Mouse (Mus musculus): ENCODE data around the gene Epas1. TPM values are rescaled to one million over a fixed set of nuclear protein-coding genes. Genes with fewer than 3 reads are reported as not detected.

The Epas1 gene
- polyA plus RNA-seq, 1 experiment from 2014 or later = 7.2 TPM

DNA sequence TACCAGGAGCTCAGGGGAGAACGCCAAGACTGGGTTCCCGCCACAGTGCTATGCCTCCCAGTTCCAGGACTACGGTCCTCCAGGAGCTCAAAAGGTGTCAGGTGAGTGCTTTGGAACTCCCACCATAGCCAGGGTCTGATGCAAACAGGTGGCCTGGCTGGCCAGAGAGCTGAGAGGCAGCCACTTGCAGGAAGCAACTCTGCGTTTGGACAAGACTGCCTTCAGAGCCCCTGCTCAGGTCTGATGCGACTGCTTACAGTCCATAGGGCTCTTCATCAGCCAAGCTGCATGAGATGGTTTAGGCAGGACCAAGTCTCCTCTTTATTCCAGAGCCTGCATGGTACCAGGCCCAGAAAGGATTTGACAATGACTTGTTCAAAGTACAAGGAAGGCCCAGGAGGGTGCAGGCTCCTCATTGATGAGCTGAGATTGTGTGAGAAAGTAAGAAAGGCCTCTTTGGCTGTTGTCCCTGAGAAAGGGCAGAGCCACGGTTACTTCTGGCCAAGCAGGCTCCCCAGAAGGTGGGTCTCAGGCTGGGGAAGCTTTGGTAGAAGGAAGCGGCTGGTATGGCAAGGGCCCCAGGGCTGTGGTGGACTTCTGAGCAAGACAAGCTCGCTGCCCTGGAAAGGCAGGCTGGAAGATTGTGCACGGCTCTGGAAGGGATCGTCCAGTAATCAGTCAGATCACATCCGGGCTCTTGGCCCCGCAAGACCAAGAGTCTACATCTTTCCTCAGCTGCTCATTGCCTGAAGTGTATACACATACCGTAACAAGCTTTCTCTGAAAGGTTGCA, 76.1 kb downstream of the Epas1 start:
- no peak for ATAC-seq (ENCODE audit: insufficient number of reproducible peaks, low FRiP score)
- H3K4me1 ChIP-seq (replicated peaks) = no peaks in the 10 kb centered on the region
- H3K27me3 ChIP-seq (replicated peaks) = no peaks in the 10 kb centered on the region
- H3K4me3 ChIP-seq = no peak overlapping the region
- no peak overlapping the region for H3K27ac ChIP-seq (ENCODE audit: poor library complexity, severe bottlenecking)
- 83% methylated on average over 13 of the region's 13 CpGs for WGBS
- no peak overlapping the region for H3K4me2 ChIP-seq
- H3K36me3 ChIP-seq = peaks cover 24% of the 10 kb centered on the region
- no peak overlapping the region for H3K9ac ChIP-seq
- H3K9me3 ChIP-seq (replicated peaks) = no peaks in the 10 kb centered on the region

DNA sequence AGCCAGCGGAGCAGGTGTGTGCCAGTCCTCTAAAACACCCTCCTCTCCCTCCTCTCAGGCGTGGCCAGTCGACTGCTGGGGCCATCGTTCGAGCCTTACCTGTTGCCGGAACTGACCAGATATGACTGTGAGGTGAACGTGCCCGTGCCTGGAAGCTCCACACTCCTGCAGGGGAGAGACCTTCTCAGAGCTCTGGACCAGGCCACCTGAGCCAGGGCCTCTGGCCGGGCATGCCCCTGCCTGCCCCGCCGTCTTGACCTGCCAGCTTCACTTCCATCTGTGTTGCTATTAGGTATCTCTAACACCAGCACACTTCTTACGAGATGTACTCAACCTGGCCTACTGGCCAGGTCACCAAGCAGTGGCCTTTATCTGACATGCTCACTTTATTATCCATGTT, 77.4 kb downstream of the Epas1 start:
- no peak for ATAC-seq (ENCODE audit: insufficient number of reproducible peaks, low FRiP score)
- Histone ChIP-seq H3K27me3 (replicated peaks) (no peaks in the 10 kb centered on the region), H3K27ac (ENCODE audit: poor library complexity, severe bottlenecking) (no peak overlapping the region), H3K36me3 (peaks cover 20% of the 10 kb centered on the region), H3K4me3 (no peak overlapping the region), H3K4me1 (replicated peaks) (no peaks in the 10 kb centered on the region), H3K9ac (no peak overlapping the region), H3K4me2 (no peak overlapping the region), H3K9me3 (replicated peaks) (no peaks in the 10 kb centered on the region)
- WGBS = 82% methylated on average over 12 of the region's 12 CpGs

DNA sequence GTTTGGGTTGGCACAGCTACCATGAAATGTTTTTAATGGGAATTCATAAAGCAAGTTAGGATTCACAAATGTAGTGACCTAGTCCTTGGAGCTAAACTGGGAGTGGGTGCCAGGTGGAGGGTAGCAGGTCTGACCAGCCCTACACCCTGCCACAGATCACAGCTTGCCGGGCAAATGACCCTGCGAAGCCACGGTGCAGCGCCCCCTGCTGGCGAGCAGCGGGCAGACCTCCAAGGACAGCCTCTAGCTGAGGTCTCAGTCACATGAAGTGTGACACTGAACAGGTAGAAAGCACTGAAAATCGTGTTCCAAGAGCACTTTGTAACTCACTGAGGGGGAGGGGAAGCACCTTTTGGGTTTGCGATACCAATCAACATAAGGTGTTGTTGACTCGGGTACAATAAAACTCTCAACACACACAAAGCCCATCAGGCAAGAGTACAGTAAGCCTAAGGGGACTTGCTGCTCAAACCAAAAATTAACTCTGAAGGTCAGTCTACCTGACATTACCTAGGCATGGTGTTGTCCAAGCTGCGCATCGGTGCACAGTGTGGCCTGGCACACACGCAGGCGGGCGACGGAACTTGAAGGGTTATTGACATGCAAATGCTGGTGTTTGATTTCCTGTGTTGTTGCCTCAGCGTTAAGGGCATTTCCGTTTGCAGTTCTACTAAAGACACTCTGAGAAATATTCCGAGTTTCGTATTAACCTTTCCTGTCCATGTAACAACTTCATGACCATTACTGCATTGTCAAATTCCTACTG, 79.2 kb downstream of the Epas1 start:
- H3K4me3 ChIP-seq = no peak overlapping the region
- no peaks in the 10 kb centered on the region for H3K4me1 ChIP-seq (replicated peaks)
- H3K9me3 ChIP-seq (replicated peaks) = no peaks in the 10 kb centered on the region
- WGBS = 68% methylated on average over 19 of the region's 19 CpGs
- peaks cover 15% of the 10 kb centered on the region for H3K36me3 ChIP-seq
- H3K27ac ChIP-seq (ENCODE audit: poor library complexity, severe bottlenecking) = no peak overlapping the region
- H3K9ac ChIP-seq = no peak overlapping the region
- H3K4me2 ChIP-seq = no peak overlapping the region
- no peaks in the 10 kb centered on the region for H3K27me3 ChIP-seq (replicated peaks)
- ATAC-seq (ENCODE audit: insufficient number of reproducible peaks, low FRiP score) = no peak

DNA sequence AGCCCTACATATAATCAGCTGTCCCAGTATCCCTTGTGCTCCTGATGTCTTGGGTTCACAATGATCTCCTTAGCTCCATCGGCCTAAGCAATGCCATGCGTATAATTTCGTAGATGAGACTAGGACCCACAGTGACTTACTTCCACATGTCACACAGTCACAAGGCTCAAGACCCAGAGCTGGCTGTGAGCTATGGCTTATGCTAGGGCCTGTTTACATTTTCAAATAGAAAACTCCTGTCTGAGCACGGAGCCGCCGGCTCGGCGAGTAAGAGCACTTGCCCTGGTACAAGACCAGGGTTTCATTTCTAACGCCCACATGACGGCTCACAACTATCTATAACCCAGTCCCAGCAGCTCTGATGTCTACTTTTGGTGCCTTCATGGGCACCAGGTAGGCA, 80.4 kb downstream of the Epas1 start:
- no peak for ATAC-seq (ENCODE audit: insufficient number of reproducible peaks, low FRiP score)
- H3K9ac ChIP-seq = no peak overlapping the region
- H3K4me3 ChIP-seq = no peak overlapping the region
- no peak overlapping the region for H3K27ac ChIP-seq (ENCODE audit: poor library complexity, severe bottlenecking)
- 88% methylated on average over 10 of the region's 10 CpGs for WGBS
- H3K36me3 ChIP-seq = 0 out of 2 replicates have a peak, but pooled peaks cover 3% of the 10 kb centered on the region
- H3K9me3 ChIP-seq (replicated peaks) = no peaks in the 10 kb centered on the region
- no peak overlapping the region for H3K4me2 ChIP-seq
- no peaks in the 10 kb centered on the region for H3K4me1 ChIP-seq (replicated peaks)
- H3K27me3 ChIP-seq (replicated peaks) = no peaks in the 10 kb centered on the region

DNA sequence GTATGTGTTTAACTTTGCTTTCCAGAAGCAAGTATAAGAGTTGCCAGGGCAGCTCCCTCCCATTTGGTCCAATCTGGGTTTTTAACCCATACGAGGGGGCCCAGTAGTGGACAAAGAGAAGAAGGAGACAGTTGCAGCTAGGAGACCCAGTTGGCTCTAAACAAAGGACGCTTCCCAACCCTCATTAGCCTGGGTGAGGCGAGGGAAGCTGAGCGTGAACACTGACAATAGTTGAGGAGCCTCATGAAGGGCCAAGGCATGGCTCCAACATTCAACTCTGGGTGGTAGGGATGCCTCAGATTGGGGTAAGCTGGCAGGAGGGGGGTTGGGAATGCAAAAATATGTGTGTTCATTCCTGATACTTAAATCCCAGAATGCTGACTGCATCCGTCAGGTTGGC, 85.8 kb downstream of the Epas1 start:
- H3K9me3 ChIP-seq (replicated peaks) = no peaks in the 10 kb centered on the region
- H3K36me3 ChIP-seq = no peaks in the 10 kb centered on the region
- H3K9ac ChIP-seq = no peak overlapping the region
- no peak overlapping the region for H3K27ac ChIP-seq (ENCODE audit: poor library complexity, severe bottlenecking)
- 76% methylated on average over 5 of the region's 5 CpGs for WGBS
- no peaks in the 10 kb centered on the region for H3K27me3 ChIP-seq (replicated peaks)
- no peaks in the 10 kb centered on the region for H3K4me1 ChIP-seq (replicated peaks)
- ATAC-seq (ENCODE audit: insufficient number of reproducible peaks, low FRiP score) = no peak
- no peak overlapping the region for H3K4me3 ChIP-seq
- no peak overlapping the region for H3K4me2 ChIP-seq

DNA sequence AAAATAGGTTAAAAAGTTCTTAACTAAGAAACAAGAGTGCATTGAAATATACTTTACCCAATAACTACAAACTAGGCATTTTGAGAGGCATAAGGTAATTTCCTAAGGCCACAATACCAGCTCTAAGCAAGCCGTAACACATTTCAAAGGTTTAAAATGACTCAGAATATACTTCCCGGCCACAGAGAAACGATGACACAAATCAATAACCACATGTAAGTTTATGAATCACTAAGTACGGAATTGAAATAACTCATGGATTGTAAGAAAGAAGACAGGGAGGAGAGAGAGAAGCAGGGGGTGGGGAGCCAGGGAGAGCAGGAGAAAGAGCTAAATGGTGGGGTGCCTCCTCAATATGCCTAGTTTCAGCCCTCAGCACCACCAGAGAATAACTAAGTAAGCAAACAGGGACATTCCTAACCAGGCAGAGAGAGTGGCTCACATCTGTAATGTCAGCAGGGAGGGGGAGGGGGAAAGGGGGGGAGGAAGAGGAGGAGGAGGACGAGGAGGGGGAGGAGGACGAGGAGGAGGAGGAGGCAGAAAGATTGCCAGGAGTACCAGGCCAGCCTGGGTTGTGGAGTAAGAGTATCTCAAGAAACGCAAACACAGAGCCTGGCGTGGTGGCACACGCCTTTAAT, 97.3 kb downstream of the Epas1 start:
- Histone ChIP-seq H3K36me3 (no peaks in the 10 kb centered on the region), H3K4me2 (no peak overlapping the region), H3K4me3 (no peak overlapping the region), H3K9me3 (replicated peaks) (no peaks in the 10 kb centered on the region), H3K27me3 (replicated peaks) (no peaks in the 10 kb centered on the region), H3K27ac (ENCODE audit: poor library complexity, severe bottlenecking) (no peak overlapping the region), H3K4me1 (replicated peaks) (0 out of 2 replicates have a peak, but pooled peaks cover 5% of the 10 kb centered on the region), H3K9ac (no peak overlapping the region)
- WGBS = 65% methylated on average over 9 of the region's 9 CpGs
- no peak for ATAC-seq (ENCODE audit: insufficient number of reproducible peaks, low FRiP score)

DNA sequence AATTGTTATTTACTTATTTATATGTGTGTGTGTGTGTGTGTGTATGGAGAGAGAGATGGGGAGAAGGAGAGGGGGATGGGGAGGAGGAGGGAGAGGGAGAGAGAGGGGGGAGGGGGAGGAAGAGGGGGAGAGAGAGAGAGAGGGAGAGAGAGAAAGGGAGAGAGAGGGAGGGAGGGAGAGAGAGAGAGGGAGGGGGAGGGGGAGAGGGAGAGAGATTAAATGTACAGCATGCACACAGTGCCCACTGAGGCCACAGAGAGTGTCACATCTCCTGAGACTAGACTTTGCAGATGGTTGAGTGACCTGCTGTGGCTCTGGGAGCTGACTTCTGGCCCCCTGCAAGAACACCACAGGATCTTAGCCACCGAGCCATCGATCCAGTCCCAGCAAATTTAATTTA, 98.3 kb downstream of the Epas1 start:
- Histone ChIP-seq H3K4me1 (replicated peaks) (0 out of 2 replicates have a peak, but pooled peaks cover 5% of the 10 kb centered on the region), H3K4me3 (no peak overlapping the region), H3K36me3 (no peaks in the 10 kb centered on the region), H3K9me3 (replicated peaks) (no peaks in the 10 kb centered on the region), H3K4me2 (no peak overlapping the region), H3K27me3 (replicated peaks) (no peaks in the 10 kb centered on the region), H3K27ac (ENCODE audit: poor library complexity, severe bottlenecking) (no peak overlapping the region), H3K9ac (no peak overlapping the region)
- 82% methylated on average over 2 of the region's 2 CpGs for WGBS
- ATAC-seq (ENCODE audit: insufficient number of reproducible peaks, low FRiP score) = no peak

DNA sequence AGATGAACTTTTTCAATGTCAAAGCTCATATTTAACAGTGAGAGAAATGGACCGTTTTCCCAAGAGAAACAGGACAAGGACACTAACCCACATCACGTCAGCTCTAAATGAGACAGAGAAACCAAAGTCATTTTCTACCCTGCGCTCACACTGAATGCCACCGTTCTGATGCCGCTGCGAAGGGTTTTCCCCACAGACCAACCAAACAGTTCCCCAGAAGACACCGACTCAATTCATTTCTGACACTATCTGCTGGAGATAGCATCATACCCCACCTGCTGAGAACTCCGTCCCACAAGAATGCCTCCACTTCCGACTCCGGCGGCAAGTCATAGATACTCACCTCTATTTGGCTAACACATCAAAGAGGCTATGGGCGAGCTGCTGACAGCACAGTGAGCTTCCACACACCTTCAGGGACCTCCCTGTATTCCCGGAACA, 99.1 kb downstream of the Epas1 start:
- 0 out of 2 replicates have a peak, but pooled peaks cover 5% of the 10 kb centered on the region for H3K4me1 ChIP-seq (replicated peaks)
- no peak for ATAC-seq (ENCODE audit: insufficient number of reproducible peaks, low FRiP score)
- H3K27ac ChIP-seq (ENCODE audit: poor library complexity, severe bottlenecking) = no peak overlapping the region
- H3K36me3 ChIP-seq = no peaks in the 10 kb centered on the region
- no peaks in the 10 kb centered on the region for H3K27me3 ChIP-seq (replicated peaks)
- no peak overlapping the region for H3K4me3 ChIP-seq
- H3K4me2 ChIP-seq = no peak overlapping the region
- no peak overlapping the region for H3K9ac ChIP-seq
- H3K9me3 ChIP-seq (replicated peaks) = no peaks in the 10 kb centered on the region
- 49% methylated on average over 13 of the region's 13 CpGs for WGBS

DNA sequence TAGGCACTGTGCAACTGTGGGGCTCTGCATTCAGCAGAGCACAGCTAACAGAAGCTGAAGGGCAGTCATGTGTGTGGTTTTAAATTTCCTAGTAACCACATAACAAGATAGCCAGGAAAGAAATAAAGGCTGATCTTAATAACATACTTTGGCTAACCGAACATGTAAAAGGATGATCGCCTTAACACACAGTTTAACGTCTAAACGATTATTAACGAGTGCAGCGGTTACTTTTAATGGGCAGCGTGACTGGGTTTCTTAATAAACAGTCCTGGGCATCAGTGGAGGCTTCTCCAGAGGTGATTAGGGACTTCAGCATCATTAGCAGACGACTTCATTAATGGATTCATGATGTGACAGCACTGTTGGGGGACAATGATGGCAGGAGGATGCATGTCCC, 117.1 kb downstream of the Epas1 start:
- Histone ChIP-seq H3K4me2 (no peak overlapping the region), H3K9me3 (replicated peaks) (no peaks in the 10 kb centered on the region), H3K9ac (no peak overlapping the region), H3K4me3 (no peak overlapping the region), H3K27me3 (replicated peaks) (no peaks in the 10 kb centered on the region), H3K4me1 (replicated peaks) (peaks cover 5% of the 10 kb centered on the region; the same call in 1 of the 2 replicates), H3K27ac (ENCODE audit: poor library complexity, severe bottlenecking) (no peak overlapping the region), H3K36me3 (no peaks in the 10 kb centered on the region)
- 89% methylated on average over 8 of the region's 8 CpGs for WGBS
- ATAC-seq (ENCODE audit: insufficient number of reproducible peaks, low FRiP score) = no peak

DNA sequence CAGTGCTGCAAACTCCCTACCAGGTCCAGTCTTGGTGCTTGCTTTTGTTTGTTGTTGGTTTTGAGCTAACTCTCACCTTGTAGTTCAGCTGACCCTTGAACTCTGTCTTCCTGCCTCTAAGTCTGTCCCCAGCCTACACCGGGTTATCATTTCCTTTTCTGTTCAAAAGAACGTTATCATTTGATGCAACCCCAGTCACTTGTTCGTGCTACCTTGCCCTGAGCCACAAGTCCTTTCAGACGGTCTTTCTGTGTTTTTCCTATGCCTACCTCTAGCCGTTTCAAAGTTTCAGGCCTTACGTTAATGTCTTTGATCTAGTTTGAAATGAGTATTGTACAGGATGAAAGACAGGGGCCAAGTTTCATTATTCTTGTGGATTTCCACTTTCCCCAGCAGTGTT, 119.1 kb downstream of the Epas1 start:
- Histone ChIP-seq H3K4me3 (no peak overlapping the region), H3K9me3 (replicated peaks) (no peaks in the 10 kb centered on the region), H3K4me1 (replicated peaks) (peaks cover 9% of the 10 kb centered on the region; the same call in 1 of the 2 replicates), H3K4me2 (no peak overlapping the region), H3K27ac (ENCODE audit: poor library complexity, severe bottlenecking) (no peak overlapping the region), H3K9ac (no peak overlapping the region), H3K27me3 (replicated peaks) (no peaks in the 10 kb centered on the region), H3K36me3 (no peaks in the 10 kb centered on the region)
- 53% methylated on average over 6 of the region's 6 CpGs for WGBS
- no peak for ATAC-seq (ENCODE audit: insufficient number of reproducible peaks, low FRiP score)

DNA sequence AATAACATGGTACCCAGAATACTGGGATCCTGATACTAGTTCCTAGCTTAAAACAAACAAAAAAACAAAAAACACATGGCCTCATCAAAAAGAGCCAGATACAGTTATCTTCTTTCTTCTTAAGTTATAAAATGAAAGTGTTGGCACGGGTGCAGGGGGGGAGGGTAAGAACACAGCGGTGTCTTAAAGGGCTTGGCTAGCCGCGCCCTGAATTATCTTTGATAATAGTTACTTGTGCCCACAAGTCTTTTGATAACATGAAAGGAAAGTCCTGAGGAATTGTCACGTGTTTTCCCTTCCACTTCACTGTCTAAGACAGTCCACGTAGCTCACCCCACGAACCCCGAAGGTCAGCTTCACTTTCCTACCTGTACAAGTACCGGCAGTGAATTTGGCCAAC, 123.4 kb downstream of the Epas1 start:
- no peaks in the 10 kb centered on the region for H3K36me3 ChIP-seq
- H3K9me3 ChIP-seq (replicated peaks) = no peaks in the 10 kb centered on the region
- ATAC-seq (ENCODE audit: insufficient number of reproducible peaks, low FRiP score) = no peak
- 74% methylated on average over 9 of the region's 9 CpGs for WGBS
- no peak overlapping the region for H3K9ac ChIP-seq
- no peak overlapping the region for H3K27ac ChIP-seq (ENCODE audit: poor library complexity, severe bottlenecking)
- peaks cover 9% of the 10 kb centered on the region; the same call in 1 of the 2 replicates for H3K4me1 ChIP-seq (replicated peaks)
- H3K4me3 ChIP-seq = no peak overlapping the region
- H3K27me3 ChIP-seq (replicated peaks) = no peaks in the 10 kb centered on the region
- no peak overlapping the region for H3K4me2 ChIP-seq

Data from heart, embryonic 12.5 days (tissue).